Mouse (Mus musculus) R1 (cell line): ENCODE measurements around the gene Dap.

Source experiments
- DNase-seq: peaks from one replicate; pipeline ENCODE4 v3.0.0-alpha.2; 2018; ENCODE audit warnings: low read depth, low spot score

Gene Dap

DNA sequence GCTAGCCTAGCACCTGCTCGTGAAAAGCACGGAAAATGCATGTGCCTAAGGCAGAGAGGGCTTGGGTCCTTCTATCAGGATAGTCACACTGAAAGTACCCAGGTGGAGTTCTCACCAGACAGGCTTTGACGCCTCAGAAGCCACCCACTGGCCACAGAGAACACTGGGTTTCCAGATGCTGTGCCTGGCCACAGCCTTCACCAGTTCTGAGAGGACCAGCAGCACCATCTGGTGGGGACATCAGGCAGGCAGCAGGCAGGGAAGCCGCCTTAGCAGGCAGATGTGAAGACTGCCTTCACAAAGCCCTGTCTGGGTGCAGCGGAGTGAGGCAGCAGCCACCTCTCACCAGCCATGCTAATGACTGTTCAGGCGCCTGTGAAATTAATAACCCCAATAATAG lies 40.7 kb downstream of the Dap start:
- DNase-seq, result peak; percentile 83

DNA sequence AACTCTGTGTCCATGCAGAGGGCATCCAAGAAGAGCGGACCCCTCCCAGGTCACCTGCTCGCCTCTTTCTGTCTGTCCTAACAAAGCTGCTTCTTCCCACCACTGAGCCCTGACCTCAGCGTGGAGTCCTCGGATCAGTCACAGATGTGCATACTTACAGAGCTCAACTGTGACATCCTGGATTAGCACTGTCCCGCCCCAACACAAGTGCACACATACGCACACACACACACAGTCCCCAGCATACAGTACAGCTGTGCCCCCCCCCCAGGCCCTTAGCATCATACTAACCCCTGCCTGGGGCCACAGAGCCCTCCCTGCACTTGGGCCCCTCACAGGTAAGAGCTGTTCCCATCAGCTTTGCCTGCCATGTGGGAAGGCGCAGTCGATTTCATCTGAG lies 41.3 kb downstream of the Dap start:
- no peak for DNase-seq

DNA sequence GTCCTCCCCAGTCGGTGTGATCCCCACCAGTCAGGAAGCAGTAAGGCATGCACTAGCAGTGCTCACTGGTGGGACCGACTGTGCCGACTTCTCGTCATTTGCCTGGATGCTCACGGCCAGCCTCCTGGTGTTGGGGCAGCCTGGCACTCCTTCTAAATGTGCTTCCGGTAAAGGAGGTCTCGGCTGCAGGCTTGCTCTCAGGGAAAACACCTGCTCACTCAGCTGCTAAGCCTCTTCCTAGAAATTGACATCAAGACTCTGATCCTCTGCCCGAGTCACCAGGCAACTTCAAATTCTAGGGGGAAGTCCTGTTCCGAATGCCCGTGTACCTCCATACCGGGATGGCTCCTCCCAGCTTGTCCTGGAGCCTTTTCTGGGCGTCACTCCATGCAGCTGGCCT lies 41.7 kb downstream of the Dap start:
- DNase-seq, result no peak

DNA sequence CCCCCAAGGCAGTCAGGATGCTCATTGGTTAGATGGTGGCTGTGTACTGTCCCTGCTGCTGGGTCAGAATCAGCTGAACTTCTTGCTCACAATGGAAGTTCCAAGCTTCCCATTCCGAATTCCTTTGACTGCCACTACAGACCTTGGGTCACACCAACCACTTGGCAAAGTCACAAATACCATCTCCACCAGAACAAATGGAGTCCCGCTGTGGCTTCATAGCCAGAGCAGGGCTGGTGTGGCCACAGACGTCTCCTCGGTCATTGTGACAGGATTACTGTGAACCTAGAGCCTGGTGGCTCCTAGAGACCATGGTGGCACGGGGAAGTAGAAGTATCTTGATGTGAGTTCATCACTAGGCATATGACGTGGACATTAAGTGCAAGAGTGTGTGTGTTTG lies 44.0 kb downstream of the Dap start:
- DNase-seq, result no peak

DNA sequence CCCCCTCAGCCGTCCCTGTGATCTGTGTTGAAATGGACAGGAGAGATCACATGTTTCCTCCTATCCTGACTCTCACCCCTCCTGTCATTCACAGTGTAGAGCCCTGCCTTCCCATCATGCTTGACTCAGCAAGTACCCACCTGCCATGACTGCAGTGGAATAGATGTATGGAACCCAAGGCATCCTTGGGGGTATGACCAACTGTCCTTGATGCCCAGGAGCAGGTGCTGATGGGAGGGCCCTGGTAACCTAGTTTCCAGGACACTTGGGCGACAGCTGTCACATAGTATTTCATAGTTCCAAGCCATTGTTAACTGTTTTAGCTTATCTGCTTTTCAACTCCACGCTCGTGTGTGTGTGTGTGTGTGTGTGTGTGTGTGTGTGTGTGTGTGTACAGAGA lies 45.4 kb downstream of the Dap start:
- DNase-seq, result no peak

DNA sequence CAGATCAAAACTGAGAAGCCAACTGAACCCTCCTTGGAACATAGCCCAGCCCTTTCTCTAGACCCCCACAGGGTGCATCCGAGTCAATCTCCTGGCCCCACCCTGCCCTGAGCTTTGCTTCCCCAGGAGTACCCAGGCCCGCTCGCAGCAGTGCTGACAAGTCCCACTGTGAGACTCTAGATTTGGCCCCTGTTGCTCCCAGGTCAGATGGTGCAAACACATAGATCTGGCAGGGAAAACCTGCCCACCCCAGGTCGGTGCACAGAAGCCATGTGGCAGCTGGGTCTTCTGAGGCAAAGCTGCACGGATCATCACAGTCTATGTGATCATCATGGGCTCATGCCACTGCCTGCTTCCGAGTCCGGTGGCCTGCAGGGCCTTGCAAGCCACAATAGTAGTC lies 48.6 kb downstream of the Dap start:
- DNase-seq, result no peak

DNA sequence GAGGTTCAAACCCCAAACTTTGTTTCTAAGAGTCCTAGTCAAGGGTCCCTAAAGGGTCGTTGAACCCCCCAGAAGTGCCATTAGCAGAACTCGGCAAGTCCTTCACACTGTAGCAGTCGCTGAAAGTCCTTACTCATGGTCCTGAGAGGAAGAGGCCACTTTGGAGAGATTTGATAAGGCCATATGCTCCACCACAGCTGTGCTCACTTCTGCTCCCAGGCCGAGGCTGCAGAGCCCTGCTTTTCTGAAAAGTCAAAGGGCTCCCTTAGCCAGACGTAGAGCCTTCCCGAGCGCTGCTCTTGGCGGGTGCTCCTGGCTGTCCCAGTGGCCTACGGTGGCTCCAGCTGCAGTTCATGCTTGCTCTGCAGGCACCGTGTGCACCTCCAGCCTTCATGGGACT lies 49.4 kb downstream of the Dap start:
- no peak for DNase-seq

DNA sequence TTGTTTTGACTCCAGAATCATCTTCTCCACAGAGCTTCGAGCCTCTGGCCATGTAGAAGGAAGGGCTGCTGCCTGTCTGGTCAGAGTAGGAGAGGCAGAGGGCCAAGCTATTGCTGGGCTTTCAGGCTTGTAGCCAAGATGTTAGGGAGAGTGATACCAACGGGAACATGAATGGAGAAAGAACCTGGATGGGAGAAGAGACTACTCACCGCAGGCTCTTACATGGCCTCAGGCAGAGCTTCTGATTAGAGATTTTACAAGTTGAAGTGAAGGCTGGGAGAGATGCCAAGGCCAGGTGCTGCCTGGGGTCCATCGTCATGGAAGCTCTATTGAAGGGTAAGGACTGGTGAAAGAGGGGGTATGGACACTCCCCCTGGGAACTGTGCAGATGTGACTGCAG lies 54.0 kb downstream of the Dap start:
- DNase-seq, result no peak

DNA sequence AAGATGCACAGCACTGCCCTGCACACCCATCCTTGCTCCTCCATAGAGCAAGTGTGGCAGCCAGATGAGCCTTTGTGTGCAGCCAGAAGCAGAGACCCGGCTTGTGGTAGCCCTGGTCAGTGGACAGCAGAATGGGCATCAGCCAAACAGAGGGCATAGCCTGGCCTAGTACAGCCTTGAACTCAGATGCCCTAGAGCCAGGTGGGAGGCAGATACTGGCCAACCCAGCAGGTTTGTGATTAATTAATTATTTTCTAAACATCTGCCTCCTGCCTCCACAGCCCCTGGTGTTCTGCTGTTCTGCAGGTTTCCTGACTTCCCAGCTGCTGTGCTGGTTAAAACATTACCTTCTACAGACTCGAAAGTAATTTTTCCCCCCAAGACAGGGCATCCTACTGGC lies 55.0 kb downstream of the Dap start:
- DNase-seq, result no peak

DNA sequence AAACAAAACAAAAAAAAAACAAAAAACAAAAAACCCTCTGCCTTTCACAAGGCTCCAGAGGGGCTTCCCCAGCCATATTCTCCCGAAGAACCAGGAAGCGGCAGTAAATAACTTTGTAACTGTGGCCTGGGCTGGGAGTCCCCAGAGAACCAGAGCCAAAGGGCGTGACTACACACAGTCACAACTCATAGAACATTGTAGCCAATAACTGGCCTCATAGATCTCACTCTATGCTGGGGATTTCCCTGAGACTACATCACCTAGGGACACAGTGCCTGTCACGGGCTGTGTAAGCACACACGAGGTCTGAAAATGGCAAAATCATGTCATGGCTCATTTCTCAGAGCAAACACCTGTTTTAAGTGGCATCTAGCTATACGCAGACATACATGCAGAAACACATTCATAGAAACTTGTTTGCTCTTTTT lies 55.5 kb downstream of the Dap start:
- DNase-seq, result no peak

DNA sequence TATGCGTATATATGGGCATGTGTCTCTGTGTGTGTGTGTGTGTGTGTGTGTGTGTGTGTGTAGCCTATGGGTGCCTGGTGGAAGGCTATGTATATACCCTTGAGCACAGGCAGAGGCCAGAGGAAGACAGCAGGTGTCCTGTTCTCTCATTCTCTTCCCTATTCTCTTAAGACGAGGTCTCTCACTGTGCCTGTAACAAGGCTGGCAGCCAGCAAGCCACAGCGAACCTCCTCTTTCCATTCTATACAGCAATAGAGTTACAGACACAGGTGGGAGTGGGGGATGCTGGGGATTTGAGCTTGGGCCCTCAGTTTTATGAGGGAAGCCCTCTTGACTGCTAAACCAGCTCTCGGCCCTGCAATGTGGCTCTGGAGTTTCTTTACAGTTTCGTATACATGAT lies 55.9 kb downstream of the Dap start:
- DNase-seq, result no peak

DNA sequence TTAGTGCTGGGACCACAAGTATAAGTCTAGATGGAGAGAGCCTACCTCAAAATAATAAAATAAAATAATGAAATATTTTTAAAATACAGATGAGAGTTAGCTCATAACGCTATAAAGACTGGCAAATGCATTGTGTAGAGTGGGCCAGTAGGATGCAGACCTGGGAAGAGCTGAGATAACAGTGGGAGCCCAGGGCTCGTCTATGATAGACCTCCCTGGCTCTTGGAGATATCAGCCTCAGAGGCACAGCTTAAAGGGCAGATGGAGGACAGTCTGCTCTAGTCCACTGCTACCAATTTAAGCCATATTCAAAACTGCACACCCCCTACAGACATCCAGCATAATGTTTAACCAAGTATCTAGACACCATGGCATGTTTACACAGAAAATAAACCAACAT lies 56.6 kb downstream of the Dap start:
- DNase-seq, result no peak

DNA sequence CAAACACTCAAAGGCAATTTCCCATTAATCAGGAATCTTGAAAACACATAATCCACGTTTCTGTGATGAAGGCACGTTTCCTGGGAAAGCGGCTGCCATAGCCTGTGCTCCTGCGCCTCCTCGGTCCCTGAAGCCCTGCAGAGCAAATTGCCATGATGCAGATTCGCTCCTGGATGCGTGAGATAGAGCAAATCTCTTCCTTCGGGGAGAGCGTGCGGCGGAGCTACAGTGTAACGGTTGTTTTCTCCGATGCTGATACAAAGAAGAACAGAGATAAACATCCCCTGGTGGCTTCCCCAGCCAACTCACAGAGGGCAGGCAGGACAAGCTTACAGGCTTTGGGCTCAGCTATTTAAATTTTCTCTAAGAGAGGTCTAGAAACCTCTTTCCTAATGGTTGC lies 57.7 kb downstream of the Dap start:
- DNase-seq, result no peak

DNA sequence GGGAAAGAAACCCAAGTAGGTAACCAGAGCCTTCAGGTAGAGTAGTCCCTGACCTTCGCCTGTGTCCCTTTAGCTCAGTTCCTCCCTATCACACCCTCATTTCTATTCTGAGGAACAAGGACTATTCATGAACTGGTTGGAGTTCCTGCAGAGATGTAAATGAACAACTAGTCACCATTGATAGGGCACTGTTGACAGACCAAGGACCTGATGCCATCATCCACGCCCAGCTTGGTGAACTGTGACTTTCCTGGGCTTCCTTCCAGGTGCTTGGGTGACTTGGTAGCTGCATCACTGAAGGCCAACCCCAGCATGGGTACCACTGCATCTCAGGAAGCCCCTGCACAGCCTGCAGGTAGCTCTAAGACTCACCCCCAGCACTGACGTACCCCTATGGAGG lies 58.2 kb downstream of the Dap start:
- DNase-seq, result no peak

DNA sequence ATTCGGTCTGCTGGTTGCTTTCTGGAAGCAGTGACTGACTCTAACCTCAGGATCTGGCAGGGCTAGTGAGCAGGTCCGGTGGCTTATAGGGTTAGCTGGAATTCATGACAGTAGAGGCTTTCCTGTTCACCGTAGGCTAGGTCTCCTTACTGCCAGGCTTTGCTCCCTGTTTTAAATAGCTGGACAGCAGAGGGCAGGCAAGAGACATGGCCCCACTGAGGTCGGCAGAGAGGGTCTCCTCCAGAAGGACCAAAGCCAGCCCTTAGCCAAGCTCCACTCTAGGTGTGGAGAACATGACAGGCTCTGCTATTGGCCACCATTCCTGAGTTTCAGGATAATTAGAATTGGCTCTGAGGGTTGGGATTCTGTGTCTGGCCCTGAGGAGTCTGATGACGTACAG lies 60.0 kb downstream of the Dap start:
- DNase-seq, result peak; percentile 43

DNA sequence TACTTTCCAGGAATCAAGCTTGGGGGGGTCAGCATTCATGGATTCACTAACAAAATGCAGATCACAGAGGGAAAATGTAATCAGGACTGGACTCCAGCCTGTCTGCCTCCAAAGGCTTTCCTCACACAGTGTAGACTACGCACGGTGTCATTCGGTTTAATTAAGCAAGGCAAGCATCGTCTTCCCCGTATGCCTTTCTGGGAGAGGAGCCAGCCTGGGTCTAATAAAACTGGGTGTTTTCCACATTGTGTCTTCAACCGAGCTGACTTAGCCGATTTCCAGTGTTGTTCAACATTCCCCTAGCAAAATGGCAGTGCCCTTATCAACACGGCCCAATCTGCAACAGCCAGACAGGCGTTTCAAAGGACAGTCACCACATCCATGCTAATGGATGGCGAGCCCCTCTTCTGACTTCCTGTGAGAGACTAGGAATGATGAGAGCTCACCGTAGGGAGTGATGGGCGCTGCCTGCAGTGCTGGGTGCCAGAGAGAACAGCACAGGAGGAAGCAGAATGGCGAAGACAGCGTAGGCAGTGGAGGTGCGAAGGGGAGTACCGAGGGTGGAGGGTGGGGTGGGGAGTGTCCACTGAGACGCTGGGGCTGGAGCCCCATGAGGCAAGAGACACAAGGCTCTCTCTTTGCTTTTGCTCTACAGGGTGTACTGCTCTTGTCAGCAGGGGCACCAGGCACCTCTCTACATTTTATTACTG lies 61.0 kb downstream of the Dap start:
- no peak for DNase-seq

DNA sequence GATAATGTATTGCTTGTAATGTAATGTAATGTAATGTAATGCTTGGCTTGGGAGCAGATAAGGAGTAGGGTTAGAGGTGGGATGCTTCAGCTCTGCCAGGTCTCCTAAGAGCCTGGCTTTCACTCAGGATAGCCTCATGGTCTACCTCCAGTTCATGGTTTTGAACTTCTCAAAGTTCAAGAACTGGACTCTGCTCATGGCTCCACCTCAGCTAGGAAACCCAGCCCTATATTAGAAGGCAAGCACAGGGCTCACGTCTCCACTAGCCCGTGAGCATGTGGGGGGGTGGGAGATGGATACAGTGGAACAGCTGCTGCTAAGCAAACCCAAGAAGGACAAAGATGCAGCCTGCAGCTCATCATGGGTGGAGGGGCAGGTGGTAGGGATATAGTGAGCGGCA lies 61.6 kb downstream of the Dap start:
- DNase-seq, result no peak

DNA sequence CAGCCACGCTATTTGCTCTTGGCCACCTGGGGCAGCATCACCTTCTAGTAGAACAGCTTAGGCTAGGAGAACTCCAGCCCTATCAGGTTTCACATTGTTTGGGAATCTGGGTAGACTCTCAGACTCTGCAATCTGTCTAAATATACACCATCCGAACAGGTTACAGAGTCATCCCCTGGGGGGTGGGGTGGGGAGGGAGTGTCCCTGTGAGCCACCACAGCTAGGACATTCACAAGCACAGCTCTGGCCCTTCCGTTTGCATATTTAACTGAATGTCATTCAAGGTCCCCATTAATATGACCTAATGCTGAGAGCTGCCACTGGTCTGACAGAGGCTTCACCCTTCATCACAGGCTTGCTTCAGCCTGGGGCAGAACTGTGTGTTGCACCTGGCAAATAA lies 68.5 kb downstream of the Dap start:
- peak; percentile 52 for DNase-seq

DNA sequence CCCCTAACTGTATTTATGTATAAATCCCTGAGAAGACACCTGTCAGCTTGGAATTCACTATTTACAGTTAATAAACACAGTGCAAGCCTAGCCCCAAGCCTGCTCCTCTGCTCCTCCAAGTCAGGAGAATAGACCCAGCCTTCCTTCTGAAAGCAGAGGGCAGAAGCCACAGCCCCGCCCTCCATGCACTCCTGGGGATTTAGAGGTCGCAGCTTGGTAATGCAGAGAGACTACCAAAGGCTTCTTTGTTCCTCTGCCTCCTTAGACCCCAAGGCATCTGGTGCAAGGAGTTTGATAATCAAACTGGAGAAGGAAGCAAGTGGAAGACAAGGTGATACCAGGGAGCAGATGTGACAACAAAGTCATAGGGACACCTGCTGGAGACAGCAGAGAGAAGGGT lies 70.2 kb downstream of the Dap start:
- DNase-seq, result peak; percentile 87

DNA sequence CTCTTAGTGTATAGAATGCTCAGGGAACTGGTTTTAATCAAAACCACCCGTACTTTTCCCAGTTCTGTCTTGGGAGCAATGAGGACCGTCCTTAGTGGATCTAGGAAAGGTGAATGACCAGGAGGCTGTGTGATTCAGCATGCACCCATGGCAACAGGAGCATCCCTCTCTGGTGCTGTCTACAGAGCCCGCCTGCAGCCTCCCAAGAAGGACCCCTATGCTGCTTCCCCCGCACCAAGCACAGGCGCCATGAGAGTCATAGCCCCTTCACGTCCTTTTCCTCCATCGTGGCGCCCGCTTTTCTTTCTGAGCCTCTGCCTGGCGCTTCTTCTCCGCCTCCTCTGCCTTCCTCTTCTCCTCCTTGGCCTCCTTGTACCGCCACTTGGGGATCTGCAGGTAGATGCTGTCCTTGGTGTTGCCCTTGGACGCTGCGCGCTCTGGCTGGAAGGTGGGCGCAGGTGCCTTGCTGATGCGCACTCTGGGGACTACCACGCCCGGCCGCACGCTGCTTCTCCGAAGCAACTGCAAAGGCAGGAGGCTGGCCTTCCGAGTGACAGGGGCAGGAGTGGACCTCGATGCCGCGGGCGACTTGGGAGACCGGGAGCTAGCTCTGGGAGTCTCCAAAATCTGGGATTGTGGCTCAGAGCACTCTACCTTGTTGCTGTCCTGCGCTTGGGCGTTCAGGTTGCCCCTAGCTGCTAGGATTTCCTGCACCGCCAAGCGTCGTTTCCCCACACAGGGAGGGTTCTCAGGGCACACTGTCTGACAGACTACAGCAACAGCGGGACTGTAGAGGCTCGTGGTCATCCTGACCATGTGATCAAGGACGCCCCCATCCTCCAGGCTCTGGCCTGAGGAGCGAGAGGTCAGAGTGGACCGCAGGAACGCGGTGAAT lies 73.0 kb downstream of the Dap start:
- peak; percentile 31 for DNase-seq

DNA sequence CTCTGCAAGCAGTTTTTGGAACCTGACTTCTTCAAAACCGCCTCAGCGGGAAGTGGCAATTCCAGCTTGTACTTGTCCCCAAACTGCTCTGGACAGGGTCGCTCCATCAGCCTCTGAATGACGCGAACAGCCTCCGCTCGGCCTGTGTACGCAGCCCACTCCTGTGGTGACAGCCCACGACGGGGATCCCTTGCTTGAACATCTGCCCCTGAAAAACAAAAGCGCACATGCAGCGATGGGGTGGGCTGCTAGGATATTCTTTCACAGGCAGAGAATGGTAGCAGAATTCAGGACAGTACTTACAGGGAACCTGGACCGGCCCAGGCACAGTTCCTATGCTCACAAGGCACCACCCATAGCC lies 73.6 kb downstream of the Dap start:
- DNase-seq, result peak; percentile 25

DNA sequence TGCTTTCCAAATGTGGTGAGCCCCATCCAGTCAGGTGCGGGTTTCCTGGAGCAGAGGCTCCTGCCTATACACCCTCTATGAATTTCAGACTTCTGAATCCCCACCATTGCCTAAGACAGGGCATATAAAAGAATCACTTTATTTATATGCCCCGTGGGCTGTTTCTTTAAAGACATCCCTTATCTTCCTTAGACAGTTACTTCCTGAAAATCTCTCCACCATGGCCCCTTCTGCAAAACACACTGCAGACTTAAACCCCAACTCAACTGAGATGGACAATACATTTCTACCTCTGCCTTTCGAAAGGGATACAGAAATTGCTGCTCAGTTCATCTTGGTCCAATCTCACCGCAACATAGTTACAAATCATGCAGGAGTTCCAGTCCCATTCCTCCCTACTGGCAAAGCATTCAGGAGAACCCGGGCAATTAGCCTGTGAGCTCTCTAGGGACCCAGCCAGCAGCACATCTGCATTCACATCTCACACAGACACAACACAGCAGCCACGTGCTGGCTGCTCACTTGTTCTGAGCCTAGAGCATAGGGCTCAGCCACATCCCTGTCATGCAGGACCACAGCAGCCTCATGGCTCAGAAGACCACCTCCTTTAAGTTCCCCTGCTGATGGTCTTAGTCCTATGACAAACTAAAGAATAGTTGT lies 75.3 kb downstream of the Dap start:
- no peak for DNase-seq
